Mouse (Mus musculus): Measurements from ENCODE around the gene Commd3. TPM values are rescaled to one million over a fixed set of nuclear protein-coding genes. Genes with fewer than 3 reads are reported as not detected.
A peak's percentile ranks its signal among the peaks of the same experiment; 100 is the strongest.

Commd3 gene
- 140 and 147 TPM in 2 replicates for polyA plus RNA-seq (2012; ENCODE audit: insufficient read depth, insufficient read length, missing spikeins)

- TF ChIP-seq CTCF (IDR thresholded peaks at IDR 0.05; ENCODE audit: low read depth, low read length) (no peak), POLR2A (IDR thresholded peaks at IDR 0.05; ENCODE audit: borderline replicate concordance, low read depth, low read length) (no peak)
- H3K4me3 ChIP-seq (ENCODE audit: insufficient read depth, low read length), result peak within 1 kb of the TSS; percentile 80
- H3K27ac ChIP-seq (ENCODE audit: insufficient read depth, low read depth, low read length), result peak within 1 kb of the TSS; percentile 81
- peaks cover 4% of the 10 kb centered on the region; the same call in 1 of the 2 replicates for H3K4me1 ChIP-seq (ENCODE audit: control insufficient read depth, insufficient read depth, low read length)
Measured at GRCm38 (mm10) chr2:18672133-18672765, at the start of gene Commd3. Gene Commd3, plus strand, starts transcription at chr2:18672384.

DNA sequence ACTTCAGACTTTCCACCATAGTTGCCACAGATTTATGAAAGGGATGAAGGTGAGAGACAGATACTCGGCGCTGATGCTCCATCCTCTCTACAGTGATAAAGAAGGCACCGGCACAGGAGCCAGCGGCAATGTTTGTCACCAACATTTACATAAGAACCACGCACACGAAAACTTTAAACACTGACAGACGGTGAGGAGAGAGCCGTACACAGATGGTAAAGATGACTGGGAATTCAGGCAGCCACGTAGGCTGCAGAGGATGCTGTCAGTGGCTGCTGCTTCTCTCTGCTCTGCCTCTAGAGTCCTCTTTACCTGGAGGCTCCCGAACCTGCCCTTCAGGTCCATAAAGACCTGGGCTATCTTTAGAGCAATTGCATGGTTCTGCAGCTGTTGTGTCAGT lies 49.0 kb upstream of the Commd3 start:
- H3K4me1 ChIP-seq (ENCODE audit: control insufficient read depth, insufficient read depth, low read length), result no peaks in the 10 kb centered on the region
- no peak overlapping the region for H3K27ac ChIP-seq (ENCODE audit: insufficient read depth, low read depth, low read length)
- no peak overlapping the region for H3K4me3 ChIP-seq (ENCODE audit: insufficient read depth, low read length)
- no peak for TF ChIP-seq POLR2A (IDR thresholded peaks at IDR 0.05; ENCODE audit: borderline replicate concordance, low read depth, low read length)
- TF ChIP-seq CTCF (IDR thresholded peaks at IDR 0.05; ENCODE audit: low read depth, low read length), result no peak

DNA sequence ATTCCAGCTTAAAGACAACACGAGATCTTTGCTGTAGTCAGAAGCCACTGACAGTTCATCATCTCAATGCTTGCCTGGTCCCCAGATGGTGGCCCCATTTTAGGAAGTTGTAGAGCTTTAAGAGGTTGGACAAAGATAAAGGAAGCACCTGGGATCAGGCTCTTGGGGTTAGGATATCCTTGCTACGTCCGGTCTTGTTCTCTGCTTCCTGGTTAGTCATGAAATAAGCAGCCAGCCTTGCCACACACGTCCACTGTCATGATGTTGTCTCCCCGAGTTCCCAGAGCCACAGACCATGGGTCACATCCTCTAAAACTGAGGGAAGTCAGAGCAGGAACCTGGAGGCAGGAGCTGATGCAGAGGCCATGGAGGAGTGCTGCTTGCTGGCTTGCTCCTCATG lies 41.6 kb upstream of the Commd3 start:
- Histone ChIP-seq H3K4me3 (ENCODE audit: insufficient read depth, low read length) (no peak overlapping the region), H3K4me1 (ENCODE audit: control insufficient read depth, insufficient read depth, low read length) (no peaks in the 10 kb centered on the region), H3K27ac (ENCODE audit: insufficient read depth, low read depth, low read length) (no peak overlapping the region)
- no peak for TF ChIP-seq CTCF (IDR thresholded peaks at IDR 0.05; ENCODE audit: low read depth, low read length)
- no peak for TF ChIP-seq POLR2A (IDR thresholded peaks at IDR 0.05; ENCODE audit: borderline replicate concordance, low read depth, low read length)

GRCm38 (mm10) chr2:18635052-18635451 lies 37.1 kb upstream of the Commd3 start:
- Histone ChIP-seq H3K4me1 (ENCODE audit: control insufficient read depth, insufficient read depth, low read length) (no peaks in the 10 kb centered on the region), H3K27ac (ENCODE audit: insufficient read depth, low read depth, low read length) (no peak overlapping the region), H3K4me3 (ENCODE audit: insufficient read depth, low read length) (no peak overlapping the region)
- TF ChIP-seq POLR2A (IDR thresholded peaks at IDR 0.05; ENCODE audit: borderline replicate concordance, low read depth, low read length), result no peak
- TF ChIP-seq CTCF (IDR thresholded peaks at IDR 0.05; ENCODE audit: low read depth, low read length), result no peak

- Histone ChIP-seq H3K4me1 (ENCODE audit: control insufficient read depth, insufficient read depth, low read length) (no peaks in the 10 kb centered on the region), H3K4me3 (ENCODE audit: insufficient read depth, low read length) (no peak overlapping the region), H3K27ac (ENCODE audit: insufficient read depth, low read depth, low read length) (no peak overlapping the region)
- TF ChIP-seq POLR2A (IDR thresholded peaks at IDR 0.05; ENCODE audit: borderline replicate concordance, low read depth, low read length) (no peak), CTCF (IDR thresholded peaks at IDR 0.05; ENCODE audit: low read depth, low read length) (no peak)
Measured at GRCm38 (mm10) chr2:18648563-18648962, 23.6 kb upstream of the Commd3 start.

- TF ChIP-seq POLR2A (IDR thresholded peaks at IDR 0.05; ENCODE audit: borderline replicate concordance, low read depth, low read length), result no peak
- no peak for TF ChIP-seq CTCF (IDR thresholded peaks at IDR 0.05; ENCODE audit: low read depth, low read length)
- H3K4me1 ChIP-seq (ENCODE audit: control insufficient read depth, insufficient read depth, low read length), result peaks cover 5% of the 10 kb centered on the region
- no peak overlapping the region for H3K27ac ChIP-seq (ENCODE audit: insufficient read depth, low read depth, low read length)
- no peak overlapping the region for H3K4me3 ChIP-seq (ENCODE audit: insufficient read depth, low read length)
Measured at GRCm38 (mm10) chr2:18654821-18655220, 17.4 kb upstream of the Commd3 start.

GRCm38 (mm10) chr2:18664003-18664402 lies 8.2 kb upstream of the Commd3 start:
- no peak for TF ChIP-seq POLR2A (IDR thresholded peaks at IDR 0.05; ENCODE audit: borderline replicate concordance, low read depth, low read length)
- TF ChIP-seq CTCF (IDR thresholded peaks at IDR 0.05; ENCODE audit: low read depth, low read length), result no peak
- H3K4me3 ChIP-seq (ENCODE audit: insufficient read depth, low read length), result no peak overlapping the region
- H3K4me1 ChIP-seq (ENCODE audit: control insufficient read depth, insufficient read depth, low read length), result no peaks in the 10 kb centered on the region
- no peak overlapping the region for H3K27ac ChIP-seq (ENCODE audit: insufficient read depth, low read depth, low read length)

DNA sequence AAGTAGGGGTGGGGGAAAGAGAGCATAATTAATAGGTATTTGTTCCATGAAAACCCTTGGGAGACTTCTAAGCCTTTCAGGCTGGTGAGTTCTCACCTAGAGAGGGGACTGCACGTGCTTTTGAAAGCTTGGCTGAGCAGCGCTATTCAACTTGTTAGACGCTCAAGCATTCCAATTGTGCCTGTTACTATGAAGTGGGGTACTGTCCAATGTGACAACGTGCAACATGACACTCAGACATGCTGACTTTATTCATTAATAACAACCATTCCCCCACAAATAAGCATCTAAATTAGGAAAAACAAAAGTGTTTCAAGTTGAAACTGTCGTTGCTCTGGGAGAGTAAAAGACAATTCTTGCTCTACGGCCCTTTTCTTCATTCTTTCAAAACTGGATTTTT lies 1.1 kb upstream of the Commd3 start:
- no peak for TF ChIP-seq CTCF (IDR thresholded peaks at IDR 0.05; ENCODE audit: low read depth, low read length)
- TF ChIP-seq POLR2A (IDR thresholded peaks at IDR 0.05; ENCODE audit: borderline replicate concordance, low read depth, low read length), result no peak
- peaks cover 4% of the 10 kb centered on the region; the same call in 1 of the 2 replicates for H3K4me1 ChIP-seq (ENCODE audit: control insufficient read depth, insufficient read depth, low read length)

GRCm38 (mm10) chr2:18672766-18673164 lies 581 bp downstream of the Commd3 start:
- peak overlapping the region; percentile 81 for H3K27ac ChIP-seq (ENCODE audit: insufficient read depth, low read depth, low read length)
- H3K4me1 ChIP-seq (ENCODE audit: control insufficient read depth, insufficient read depth, low read length), result peaks cover 4% of the 10 kb centered on the region; the same call in 1 of the 2 replicates
- H3K4me3 ChIP-seq (ENCODE audit: insufficient read depth, low read length), result peak overlapping the region; percentile 80
- no peak for TF ChIP-seq POLR2A (IDR thresholded peaks at IDR 0.05; ENCODE audit: borderline replicate concordance, low read depth, low read length)
- no peak for TF ChIP-seq CTCF (IDR thresholded peaks at IDR 0.05; ENCODE audit: low read depth, low read length)

More for the DNA sequence above, 1.1 kb upstream of the Commd3 start:
- Histone ChIP-seq H3K4me3 (ENCODE audit: insufficient read depth, low read length) (no peak overlapping the region), H3K27ac (ENCODE audit: insufficient read depth, low read depth, low read length) (no peak overlapping the region)

DNA sequence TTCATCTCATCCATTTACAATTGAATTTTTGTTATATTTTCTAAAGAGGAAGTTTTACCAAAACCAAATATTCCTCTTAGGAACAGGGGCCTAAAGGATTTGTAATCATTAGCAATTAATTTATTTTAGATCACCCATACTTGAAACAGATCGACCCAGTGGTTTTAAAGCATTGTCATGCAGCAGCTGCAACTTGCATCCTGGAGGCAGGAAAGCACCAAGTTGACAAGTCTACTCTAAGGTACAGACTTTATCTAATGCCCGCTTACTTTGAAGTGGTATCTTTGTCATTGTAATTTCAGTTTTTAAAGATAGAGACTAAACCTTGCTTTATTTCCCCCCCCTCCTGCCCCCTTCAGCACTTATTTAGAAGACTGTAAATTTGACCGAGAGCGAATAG lies 1.6 kb downstream of the Commd3 start:
- Histone ChIP-seq H3K4me3 (ENCODE audit: insufficient read depth, low read length) (no peak overlapping the region), H3K4me1 (ENCODE audit: control insufficient read depth, insufficient read depth, low read length) (peaks cover 4% of the 10 kb centered on the region; the same call in 1 of the 2 replicates), H3K27ac (ENCODE audit: insufficient read depth, low read depth, low read length) (no peak overlapping the region)
- TF ChIP-seq POLR2A (IDR thresholded peaks at IDR 0.05; ENCODE audit: borderline replicate concordance, low read depth, low read length) (no peak), CTCF (IDR thresholded peaks at IDR 0.05; ENCODE audit: low read depth, low read length) (no peak)
